Mouse (Mus musculus) right cerebral cortex, postnatal 25 days (tissue): ENCODE measurements around the gene Fgfr2.
A peak's percentile ranks its signal among the peaks of the same experiment; 100 is the strongest.
"Not testable (repeated sequence)": the region's sequence is repeated elsewhere in the genome, so short reads cannot be mapped to it uniquely, and the experiment has no call there.

ENCODE experiments used
- DNase-seq: peaks from one replicate; pipeline ENCODE4 v3.0.0; 2022

The Fgfr2 gene

DNA sequence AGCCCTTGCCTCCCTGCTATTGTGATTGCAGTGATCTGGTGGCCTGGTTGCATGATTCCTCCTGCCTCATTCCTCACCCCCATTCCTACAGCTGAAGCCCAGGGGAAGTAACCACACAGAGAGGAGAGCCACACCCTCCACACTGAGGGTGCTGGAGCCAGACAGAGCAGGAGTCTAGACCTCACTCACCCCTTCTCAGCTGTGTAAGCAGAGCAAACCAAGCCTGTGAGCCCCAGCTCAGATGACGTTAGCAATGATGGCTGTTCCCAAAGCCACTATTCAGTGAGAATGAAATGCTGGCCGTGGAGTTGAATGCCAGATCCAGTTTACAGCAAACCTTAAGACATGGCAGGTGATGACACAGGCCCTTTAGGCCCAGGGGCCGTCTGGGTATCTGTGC is 645.4 kb downstream of the Fgfr2 start:
- no peak for DNase-seq

- DNase-seq: no peak
These were observed 646.7 kb downstream of the Fgfr2 start for GRCm38 (mm10) chr7:132476491-132476890.

DNA sequence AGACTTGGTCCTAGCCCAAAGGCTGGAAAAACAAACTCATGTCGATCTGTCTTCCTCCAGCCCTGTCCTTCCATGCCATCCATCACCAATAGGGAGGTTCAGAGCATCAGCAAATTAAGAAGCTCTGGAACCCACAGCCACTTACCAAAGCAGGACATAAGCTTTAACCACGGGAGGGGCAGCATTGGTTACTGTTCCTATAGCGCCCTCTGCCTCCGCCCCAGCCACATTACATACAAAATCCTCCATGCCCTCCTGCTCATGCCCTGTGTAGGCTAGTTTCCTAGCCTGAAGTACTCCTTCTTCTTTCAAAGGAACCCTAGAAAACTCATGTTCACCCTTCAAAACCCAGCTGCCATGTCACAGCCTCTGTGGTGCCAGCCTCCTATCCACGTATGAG is 648.1 kb downstream of the Fgfr2 start:
- DNase-seq: peak; percentile 62

- DNase-seq: no peak
These were observed 651.8 kb downstream of the Fgfr2 start for GRCm38 (mm10) chr7:132471327-132471726.

GRCm38 (mm10) chr7:132468391-132468790 is 654.8 kb downstream of the Fgfr2 start:
- DNase-seq: no peak

DNA sequence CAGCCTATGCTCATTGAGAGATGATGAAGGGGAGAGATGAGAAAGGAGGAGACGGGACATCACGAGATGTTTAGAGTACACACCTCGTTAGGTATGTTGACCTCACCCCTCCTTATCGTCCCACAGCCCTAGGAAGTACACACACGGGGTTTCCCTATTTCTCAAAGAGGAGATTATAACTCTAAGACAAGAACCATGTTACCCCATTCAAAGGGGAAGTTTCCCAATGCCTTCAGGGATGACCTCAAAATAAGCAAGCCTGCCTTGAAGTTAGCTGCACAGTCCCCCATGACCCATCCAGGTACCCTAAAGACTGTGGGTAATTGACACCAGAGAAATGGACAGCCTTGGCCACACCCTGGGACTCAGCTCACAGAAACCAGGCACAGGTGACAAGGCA is 657.3 kb downstream of the Fgfr2 start:
- DNase-seq: no peak

DNA sequence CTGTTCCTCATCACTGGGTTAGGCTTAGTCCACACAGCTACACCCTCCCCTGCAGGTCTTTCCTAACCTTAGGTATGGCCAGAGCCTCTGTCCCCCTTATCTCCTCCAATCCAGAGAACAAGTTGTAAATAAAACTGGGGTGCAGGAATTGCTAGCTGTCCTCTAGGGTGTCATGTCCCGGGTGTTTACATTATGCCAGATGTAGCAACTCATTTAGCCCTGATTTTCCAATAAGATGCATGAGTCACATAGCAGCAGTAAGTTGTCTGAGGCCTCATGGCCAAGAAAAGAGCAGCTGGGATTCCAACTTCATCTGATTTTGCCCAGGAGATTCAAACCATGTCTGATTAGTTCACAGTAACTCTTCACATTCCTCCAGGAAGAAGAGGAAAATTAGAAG is 658.3 kb downstream of the Fgfr2 start:
- no peak for DNase-seq

DNA sequence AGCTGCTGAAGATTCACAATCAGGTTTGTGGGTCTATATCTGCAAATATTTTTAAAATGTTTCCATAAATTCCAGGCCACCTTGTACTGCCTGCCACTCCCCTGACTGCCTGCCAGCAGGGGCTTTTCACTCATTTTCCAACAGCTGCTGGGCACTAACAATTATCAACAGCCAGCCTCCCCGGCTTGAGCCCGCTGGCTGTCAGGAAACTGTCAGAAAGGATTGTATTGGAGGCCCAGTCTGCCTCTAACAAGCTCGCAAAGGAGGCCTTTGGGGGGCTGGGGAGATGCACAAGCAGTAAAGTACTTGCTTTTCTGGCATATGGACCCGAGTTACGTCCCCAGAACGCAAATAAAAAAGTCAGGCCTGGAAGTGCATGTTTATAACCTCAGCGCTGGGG is 664.7 kb downstream of the Fgfr2 start:
- no peak for DNase-seq

DNA sequence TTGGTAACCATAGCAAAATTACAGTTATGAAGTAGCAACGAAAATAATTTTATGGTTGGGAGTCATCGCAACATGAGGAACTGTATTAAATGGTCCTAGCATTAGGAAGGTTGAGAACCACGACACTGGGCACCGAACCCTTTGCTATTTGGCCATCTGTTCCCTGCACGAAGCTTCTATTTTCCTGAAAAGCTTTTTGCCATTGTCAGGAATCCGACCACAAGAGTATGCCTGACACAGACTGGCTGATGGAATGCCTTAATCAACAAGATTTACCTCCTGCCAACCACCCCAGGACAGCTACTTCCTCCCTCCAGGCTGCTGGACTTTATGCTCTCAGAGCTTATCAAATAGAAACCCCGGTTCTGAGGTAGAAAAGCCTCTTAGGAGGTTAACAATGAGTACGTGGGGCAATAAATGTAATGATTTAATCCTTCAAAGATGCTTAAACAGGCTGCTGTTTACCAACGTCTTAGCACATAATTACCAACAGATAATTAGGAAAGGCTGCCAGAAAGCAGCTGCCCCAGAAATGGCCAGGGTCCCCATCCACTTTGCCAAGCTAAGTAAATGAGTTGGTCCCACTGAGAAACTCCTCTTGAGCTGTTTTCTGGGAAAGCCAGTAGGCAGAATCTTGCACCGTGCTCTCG is 668.0 kb downstream of the Fgfr2 start:
- no peak for DNase-seq

DNA sequence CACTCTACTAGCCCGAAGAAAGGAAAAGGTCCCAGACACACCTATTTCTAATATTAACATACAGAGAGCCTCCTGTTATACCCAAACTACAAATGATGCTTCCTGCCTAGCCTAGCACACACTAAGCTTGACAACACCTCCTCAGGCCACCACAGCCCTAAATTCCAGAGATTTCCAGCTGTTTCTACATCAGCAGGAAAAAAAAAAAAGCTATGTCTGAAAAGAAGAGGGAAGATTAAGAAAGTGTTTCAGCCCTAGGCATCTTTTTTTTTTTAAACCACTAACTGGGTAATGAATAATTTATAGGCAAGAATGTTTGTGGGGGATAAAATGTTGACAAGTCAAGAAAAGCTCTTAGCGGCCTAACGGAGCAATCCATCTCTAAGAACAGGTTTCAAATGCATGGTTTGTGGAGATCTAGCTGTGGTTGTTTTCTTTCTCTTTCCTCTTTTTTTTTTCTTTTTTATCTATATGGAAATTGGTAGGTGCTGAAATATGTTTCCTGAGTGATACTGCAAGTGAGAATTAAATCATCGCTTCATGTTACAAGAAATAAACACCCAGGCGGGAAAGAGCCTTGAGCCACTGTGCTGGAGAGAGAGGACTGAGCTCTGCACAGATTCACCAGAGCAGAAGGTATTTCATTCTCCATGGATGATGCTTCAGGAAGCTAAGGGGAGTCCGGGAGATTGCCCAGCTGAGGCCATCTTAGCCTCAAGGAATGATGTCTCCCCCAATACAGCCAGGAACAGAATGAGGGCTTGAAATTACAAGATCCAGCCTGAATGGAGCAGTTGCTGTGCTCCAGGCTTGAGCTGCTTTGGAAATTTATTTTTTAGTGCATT is 673.0 kb downstream of the Fgfr2 start:
- no peak for DNase-seq

GRCm38 (mm10) chr7:132448511-132449154 is 674.5 kb downstream of the Fgfr2 start:
- DNase-seq: no peak

GRCm38 (mm10) chr7:132447558-132447957 is 675.6 kb downstream of the Fgfr2 start:
- no peak for DNase-seq

DNA sequence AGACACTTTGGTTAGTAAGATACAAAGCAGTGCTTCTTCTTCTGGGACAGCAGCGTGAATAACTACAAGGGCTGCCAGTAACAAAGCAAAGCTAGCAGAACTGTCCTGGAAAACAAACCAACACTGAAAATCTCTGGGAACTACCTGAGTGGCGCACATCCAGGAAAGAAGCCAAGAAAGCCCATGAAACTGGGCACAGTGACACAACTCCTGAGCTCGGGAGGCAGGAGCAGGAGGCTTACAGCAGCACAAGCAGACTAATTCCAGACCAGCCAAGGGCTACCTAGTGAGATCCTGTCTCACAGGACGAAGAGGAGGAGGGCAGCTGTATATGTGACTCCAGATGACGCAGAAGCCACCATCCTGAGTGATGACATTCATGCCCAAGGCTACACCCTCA is 676.3 kb downstream of the Fgfr2 start:
- no peak for DNase-seq

DNA sequence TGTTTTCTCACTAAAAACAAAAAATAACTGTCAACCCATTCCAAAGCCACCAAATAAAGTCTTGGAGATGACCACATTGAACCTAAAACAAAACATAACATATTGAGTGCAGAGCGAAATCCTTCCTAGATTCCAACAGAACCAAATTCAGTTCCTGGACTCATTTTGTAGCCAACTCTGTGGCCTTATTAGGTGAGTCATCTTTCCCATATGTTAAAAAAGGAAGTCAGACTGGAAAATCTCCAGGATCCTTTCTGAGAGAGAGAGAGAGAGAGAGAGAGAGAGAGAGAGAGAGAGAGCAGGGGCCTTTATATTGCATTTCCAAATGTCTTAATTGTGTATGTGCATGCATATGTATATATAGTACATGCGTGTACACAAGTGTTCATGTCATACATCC is 678.9 kb downstream of the Fgfr2 start:
- DNase-seq: no peak

DNA sequence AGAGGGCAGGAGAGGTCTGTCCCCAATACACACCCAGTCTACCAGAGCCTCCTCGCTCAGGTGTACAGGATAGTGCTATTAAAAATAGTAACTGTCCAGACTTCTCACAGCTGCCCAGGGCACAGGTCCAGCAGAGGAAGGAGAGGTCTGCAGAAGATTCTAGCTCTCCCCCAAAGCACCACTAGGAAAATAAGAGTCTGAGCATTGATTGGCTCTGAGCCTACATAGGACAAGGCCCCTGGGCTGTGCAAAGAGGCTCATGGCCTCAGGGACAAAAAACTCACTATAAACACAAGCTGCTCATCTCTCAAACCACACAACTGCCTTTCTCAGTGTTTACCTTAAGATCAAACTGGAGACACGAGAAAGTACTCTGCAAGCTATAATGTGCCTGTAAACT is 679.4 kb downstream of the Fgfr2 start:
- DNase-seq: no peak

- no peak for DNase-seq
These were observed 680.0 kb downstream of the Fgfr2 start for GRCm38 (mm10) chr7:132443134-132443533.

GRCm38 (mm10) chr7:132442133-132442763 is 680.9 kb downstream of the Fgfr2 start:
- DNase-seq: not testable (repeated sequence)

DNA sequence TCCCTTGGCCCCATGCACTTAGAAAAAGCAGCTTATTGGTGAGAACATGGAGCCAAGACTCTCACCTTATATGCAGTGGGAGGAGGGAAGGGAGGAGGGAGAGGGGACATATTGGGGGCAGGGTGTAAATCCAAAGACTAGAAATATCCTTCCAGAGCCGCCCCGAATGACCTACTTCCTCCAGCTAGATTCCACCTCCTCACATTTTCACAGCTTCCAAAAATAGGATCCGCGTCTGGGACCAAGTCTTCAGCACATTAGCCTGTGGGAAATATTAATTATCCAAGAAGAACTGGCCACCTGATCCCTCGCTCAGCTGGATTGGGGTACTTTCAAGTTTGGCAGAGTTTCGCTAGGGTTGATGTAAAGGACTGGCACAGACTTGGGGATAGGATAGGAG is 683.2 kb downstream of the Fgfr2 start:
- no peak for DNase-seq

DNA sequence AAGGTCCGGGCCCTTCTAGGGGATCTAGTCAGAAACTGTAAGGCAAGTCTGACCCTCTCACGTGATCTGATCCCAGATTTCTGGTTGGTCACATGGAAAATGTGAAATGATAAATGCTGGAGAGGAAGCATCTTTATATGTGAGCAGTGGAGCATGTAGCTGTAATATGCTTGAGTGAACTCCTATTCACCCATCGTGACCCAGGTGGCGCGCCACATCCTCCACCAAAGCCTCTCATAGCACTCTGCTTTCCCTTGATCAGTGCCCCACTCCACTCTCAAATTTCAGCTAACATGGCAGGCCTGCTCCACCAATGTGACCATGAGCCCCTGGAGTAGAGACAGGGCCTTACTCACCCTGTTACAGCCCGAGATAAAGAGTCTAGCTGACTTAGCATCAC is 685.1 kb downstream of the Fgfr2 start:
- no peak for DNase-seq

GRCm38 (mm10) chr7:132437431-132437830 is 685.7 kb downstream of the Fgfr2 start:
- no peak for DNase-seq

GRCm38 (mm10) chr7:132435486-132436055 is 687.6 kb downstream of the Fgfr2 start:
- no peak for DNase-seq

DNA sequence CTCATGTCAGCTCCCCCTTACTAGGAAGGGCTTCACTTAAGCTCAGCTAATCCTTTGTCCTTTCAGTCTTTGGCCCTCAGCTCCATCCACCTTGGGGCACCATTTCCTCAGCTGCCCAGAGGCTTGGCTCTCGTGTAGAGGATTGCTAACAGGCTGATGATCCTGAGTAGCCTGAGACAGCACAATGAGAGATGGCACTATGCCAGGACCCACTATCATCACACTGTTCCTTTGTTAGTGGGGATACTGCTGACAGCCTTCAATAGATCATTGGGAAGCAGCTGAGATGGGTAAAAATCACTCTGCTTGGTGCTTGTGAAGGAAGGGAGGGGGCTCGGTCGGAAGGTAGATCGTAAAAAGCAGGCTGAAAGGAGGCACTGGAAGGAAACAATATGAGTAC is 693.8 kb downstream of the Fgfr2 start:
- DNase-seq: no peak

DNA sequence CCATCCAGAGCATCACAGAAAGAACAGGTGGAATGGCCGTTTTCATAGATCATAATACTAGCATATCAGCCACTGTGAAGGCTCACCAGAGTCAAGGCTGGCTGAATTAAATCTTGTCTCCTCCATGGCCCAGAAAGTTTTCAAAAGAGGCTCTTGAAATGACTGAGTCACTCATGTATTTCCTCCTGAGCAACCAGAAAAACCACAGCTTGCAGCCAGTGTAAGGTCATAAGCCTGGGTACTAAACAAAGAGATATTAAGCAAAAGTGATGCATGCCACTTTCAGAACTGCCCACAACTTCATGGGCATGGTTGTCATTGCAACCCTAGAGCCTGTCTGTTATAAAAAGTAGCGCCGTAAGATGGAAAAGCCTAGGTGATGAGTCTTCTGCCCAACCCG is 694.8 kb downstream of the Fgfr2 start:
- DNase-seq: no peak
